Mouse (Mus musculus) adrenal gland, adult (tissue): Measurements from ENCODE around the gene Gm49396.

Experiments
- DNase-seq, 2 experiments: peaks; one replicate each; pipeline ENCODE4 v3.0.0; 2022 to 2023; ENCODE audit warnings: low spot score in 1 of 2; ENCODE audit not compliant: inconsistent age in 2 of 2

Gm49396 gene

DNA sequence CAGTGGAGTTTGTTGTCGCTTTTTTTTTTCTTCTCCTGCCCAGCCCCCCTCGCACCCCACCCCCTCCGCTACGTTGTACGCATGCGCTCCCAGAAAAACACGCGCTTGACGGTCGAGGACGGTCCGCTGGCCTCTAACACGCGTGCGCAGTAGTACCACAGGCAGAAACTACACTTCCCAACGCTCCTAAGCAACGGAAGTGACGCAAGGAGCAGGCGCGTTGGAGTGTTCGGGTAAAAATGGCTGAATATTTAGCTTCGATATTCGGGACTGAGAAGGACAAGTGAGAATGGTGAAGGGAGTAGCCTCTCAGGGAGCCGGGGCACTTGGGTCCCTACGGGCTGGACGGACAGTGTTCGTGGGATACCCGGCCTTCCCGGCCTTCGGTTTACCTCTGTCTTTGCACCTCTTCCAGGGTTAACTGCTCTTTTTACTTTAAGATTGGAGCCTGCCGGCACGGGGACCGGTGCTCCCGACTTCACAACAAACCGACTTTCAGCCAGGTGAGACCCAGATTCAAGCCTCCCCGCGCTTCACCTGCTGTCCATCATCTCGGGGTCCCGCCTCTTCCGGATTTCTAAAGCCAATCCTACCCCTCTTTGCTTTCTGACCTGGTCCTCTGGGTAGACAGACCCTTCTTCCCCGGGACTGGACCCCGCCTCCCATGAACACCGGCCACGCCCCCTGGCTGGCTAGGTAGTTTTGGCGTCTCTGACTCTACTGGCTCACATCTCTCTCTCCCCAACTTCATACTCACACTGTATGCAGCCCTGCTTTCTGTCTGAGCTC is at the start of gene Gm49396, which contains the start of the genes U2af1l4 and Psenen:
Gm49396 (plus strand) TSS at position 228 of the 789 bp plus-strand sequence.
U2af1l4 (plus strand) TSS at position 185 of the 789 bp plus-strand sequence.
Psenen (minus strand) TSS at position 511 of the 789 bp plus-strand sequence.
- peak; percentile 97 to 98 for DNase-seq

DNA sequence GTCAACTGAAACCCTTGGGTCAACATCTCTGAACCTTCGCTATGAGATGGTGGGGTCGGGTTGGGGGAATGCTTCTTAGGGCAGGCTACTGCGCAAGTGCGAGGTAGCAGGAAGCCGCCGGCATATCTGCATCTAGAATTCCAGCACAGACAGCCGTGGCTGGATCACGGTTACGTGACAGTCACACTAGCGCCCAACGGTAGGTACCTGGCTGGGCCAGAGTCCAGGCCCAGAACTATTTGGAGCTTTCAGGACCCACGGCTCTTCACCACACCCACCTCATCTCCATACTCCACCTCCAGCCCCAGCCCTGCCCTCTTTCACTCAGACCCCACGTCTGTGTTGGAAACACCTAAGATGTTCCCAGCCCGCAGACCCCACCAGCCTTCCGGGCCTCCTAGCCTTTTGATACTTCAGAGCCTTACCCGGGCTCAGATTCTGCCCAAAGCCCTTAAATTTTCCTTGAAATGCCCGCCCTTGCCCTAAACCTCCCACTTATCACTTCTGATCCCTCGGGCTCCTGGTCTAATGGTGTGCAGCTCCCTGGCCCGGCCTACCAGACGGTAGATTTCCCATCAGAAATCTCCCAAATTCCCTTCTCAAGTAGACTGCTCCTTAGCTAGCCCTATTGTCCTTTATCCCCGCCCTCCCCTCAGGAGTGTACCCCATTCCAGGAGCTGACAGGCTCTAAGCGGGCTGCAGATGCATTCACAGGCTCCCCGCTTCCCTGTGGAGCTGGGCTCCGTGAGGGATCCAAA is 48.0 kb upstream of the Gm49396 start:
- DNase-seq: no peak

DNA sequence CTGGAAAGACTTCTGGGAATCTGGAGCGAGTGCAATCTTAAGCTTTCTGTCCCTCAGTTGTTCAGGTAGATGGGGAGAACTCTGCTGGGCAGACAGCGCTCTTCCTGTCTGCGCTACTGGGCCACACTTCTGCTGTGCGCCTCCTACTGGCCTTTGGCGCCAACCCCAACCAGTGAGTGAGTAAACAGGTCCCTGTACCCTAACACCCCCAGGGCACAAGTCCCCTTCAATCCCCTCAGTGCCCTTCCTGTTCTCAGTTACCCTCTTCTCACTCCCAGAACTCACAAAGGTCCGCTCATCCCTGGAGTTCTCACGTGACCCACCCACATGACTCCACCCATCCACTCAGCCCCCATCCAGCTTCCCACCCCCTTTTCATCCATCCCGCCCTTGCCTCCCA is 44.8 kb upstream of the Gm49396 start:
- no peak for DNase-seq

DNA sequence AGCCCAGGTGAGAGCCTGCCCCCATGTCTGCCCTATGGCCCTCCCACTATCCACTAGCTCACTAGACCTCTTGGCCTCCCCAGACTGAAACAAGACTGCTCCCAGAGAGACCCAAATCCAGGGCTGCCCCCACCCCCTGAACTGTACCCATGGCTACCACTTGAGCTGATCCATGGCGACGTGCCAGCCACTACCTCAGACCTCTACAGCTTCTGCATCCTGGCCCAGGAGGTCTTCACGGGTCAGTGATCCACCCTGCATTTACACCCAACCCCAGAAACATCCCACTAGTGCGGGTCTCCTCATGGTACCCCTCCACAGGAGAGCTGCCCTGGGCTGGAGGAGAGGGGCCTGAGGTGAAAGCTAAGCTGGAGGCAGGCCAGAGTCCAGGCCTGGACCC is 42.7 kb upstream of the Gm49396 start:
- no peak for DNase-seq

DNA sequence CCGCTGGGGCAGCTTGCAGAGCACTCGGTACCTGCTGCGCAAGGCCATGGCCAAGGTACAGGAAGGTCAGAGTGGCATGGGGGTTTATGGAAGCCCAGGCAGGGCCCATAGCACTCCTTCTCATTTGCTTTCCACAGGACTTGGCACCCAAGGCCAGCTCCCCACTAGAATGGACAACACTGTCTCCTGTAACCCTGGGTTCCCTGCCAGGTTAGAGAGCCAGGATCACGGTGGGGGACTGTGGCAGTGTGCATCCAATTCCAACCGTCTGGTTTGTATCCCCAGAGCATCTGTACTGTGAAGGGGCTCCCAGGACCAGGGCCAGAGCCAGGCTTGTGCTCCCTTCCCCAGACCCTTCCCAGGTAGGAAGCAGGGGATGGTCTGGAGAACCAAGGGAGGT is 42.3 kb upstream of the Gm49396 start:
- DNase-seq: no peak

DNA sequence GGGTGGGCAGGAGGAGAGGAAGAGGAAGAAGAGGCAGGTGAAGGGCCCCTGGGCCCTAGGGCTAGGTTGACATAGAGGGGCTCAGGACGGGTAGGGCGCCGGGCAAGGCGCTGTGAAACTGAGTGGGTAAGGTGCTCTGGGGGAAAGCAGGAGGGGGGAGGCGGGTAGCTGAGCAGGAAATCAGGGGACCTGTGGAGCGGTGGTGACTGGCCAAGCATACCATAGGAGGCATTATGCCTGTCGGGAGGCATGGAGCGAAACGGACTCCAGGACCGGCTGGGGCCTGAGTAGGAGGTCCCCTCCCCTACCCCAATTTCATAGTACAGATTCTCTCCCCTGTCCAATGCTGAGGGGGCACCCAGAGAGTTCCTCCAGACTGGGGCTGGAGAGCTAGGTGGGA is 40.3 kb upstream of the Gm49396 start:
- DNase-seq: no peak

DNA sequence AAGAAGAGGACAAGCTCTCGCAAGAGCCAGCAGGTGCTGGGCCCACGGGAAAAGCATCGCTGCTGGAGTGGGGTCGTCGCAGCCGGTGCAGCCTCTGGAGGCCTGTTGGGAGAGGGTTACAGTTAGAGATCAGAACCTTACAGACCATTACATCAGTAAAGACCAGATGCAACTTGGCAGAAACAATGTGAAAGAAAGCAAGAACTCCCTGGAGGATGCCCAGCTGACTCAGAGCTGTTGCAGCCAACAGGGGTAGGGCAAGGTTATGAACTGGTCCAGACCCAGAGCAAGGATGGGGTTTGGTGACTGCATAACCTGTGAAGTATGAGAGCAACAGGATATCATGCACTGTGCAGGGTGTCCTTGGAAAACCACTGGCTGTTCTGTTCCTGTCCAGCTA is 38.7 kb upstream of the Gm49396 start:
- no peak for DNase-seq

DNA sequence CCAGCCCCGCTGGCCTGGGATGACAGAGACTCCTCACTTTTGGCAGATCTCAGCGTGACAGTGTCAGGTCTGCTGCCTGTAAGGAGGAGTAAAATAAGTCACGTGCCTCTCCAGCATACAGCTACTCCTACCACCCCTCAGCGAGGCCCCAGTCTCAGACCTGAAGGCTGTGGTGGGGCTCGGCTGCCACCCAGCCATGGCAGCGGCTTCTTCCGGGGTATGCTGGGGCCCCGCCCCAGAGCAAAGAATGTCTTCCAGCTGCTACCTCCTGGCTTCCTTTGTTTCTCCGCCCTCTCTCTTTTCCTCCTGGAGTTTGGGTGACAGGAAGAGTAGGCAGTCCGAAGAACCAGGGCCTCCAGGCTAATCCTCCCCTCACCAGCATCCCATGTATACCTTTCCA is 37.2 kb upstream of the Gm49396 start:
- DNase-seq: no peak

DNA sequence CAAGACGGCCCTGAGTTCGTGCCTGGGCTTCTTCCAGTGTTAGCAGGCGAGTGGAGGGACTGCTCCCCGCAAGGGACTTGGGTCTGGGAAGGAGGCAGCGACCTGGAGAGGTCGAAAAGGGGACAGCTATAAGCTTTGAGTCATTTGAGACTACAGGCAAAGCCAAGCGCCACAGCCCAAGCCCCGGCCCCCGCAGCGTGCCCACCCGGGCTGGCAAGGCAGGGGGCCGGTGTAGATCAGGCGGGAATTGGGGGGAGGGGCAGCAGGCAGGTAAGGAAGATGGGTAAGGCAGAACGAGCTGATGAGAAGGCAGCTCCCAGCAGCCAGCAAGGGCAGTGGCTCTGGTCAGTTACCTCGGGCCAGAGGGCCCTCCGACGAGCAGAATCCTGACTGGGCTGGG is 36.7 kb upstream of the Gm49396 start:
- no peak for DNase-seq

DNA sequence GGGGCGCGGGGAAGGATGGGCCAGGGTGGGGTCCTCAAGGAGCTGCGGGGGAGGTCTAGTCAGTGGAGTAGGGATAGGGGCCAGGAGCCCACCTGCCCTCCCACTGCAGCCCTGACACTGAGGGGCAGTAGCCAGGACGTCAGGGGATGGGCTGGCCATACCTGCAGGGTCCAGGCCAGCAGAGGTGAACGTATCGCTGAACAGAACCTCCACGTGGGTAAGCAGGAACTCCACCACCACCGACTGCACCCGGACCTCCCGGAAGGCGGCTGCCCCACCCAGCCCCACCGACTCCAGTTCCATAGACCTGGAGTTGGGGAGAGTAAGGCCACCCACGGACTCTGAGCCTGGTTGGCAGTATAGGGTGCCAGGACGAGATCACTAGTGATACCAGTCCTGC is 36.2 kb upstream of the Gm49396 start:
- no peak for DNase-seq

DNA sequence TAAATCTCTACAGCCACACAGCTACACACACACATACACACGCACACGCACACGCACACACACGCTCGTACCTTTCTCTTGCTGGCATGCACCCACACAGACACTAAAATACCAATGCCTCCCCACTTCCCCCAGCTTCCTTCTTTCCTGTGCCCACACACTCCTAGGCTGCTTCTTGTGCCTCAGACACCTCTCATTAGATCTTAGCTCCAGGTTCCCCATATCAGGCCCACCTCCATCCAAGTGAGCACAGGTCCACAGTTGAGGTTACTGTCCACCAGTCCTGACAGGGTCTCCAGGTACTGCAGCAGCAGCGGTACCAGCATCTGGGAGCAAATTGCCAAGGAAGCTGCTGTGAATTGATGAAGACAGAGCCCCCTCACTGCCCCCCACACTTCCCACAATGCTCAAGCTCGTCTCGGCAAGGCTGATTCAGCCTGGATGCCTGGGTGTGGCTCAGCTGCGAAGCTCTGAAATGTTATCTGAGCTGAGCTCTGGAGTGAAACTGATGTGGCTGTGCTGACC is 31.8 kb upstream of the Gm49396 start:
- no peak for DNase-seq

DNA sequence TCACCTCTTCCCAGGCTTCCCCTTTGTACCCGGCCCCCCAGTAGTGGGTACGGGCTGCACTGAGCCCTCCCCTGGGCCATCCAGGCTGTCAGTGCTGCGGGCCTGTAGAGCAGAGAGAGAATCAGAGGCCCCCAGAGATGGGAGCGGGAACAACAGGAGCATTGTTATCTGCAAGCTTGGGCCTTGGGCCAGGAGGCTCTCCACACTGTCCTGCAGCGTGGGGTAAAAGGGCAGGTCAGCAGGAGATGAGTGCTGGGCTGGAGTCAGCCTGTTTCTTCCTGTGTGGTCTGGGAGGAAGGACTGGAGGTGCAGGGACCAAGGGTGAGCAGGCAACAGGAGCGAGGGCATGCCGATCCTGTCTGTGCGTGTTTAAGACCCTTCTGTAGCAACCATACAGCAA is 30.2 kb upstream of the Gm49396 start:
- peak in 1 of 2 experiments; percentile 42 for DNase-seq

DNA sequence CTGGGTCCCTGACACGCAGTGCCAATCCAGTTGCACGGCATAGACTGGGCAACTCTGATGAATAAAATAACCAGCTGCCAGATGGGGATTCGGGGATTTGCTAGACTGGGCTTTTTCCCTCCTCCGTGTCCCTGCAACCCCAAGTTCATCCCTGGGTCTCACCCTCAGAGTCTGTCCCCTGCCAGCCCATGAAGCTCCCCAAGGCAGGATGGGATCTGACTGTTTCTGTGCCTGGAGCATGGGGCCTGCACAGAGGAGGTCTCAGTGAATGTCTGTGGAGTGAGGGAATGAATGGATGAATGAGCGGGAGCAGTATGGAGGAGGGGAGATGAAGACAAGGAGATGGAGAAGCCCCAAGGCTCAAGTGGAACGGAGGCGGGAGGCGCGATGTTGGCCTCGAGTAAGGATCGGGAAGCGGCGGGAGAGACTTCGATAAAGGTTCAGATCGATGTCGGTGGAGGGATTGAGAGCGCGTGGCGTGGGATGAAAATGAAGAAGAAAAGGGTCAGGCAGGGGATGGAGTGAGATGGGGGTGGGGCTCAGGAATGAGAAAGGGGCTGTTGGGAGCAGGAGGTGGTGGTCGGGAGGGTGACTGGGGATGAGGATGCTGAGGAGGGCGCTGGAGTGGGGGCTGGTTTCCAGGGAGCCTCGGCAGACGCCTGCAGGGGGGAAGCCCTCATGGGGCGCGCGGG is 29.1 kb upstream of the Gm49396 start:
- peak in 1 of 2 experiments; percentile 34 for DNase-seq

DNA sequence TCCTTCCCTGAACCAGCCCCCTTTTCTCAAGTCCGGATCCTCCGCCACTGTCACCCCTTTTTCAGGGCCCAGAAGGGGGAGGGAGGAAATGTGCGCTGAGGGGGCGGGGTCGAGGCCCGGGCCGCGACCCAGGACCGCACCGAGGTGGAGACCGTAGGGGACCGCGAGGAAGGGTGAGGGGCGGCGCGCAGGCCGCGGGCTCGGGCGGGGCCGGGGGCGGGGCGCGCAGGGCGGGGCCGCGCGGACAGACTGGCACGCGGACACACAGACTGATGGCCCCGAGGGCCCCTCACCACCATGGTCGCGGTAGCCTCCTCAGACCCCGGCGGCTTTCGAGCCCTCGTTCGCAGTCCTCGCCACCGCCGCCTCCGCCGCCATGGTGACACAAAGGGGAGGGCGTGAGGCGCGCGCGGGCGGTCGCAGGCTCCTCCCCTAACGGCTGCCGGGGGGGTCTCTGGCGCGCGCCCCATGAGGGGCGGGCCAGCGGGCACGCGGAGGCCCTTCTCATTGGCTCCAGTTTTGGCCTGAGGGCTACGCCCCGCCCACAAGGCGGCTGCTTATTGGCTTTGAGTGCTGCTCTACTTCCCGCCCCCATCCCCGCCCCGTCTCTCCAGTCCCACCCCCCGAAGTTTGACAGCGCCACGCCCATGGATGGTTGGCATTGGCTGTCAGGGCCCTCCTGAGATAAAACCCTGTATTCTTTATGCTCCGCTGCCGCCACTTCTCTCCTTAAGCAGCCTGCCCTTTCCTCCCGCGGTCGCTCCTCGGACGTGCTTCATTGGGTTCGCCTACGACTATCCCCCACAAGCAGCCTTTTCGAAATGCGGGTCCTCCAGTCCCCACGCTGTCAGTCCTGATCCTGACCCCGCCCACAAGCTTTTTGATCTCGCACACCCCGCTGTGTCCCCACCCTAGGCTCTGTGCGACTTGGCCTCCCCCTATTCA is 28.2 kb upstream of the Gm49396 start, which contains the start of gene Arhgap33:
Arhgap33 (minus strand) TSS at position 428 of the 945 bp plus-strand sequence.
- peak; percentile 97 to 98 for DNase-seq

DNA sequence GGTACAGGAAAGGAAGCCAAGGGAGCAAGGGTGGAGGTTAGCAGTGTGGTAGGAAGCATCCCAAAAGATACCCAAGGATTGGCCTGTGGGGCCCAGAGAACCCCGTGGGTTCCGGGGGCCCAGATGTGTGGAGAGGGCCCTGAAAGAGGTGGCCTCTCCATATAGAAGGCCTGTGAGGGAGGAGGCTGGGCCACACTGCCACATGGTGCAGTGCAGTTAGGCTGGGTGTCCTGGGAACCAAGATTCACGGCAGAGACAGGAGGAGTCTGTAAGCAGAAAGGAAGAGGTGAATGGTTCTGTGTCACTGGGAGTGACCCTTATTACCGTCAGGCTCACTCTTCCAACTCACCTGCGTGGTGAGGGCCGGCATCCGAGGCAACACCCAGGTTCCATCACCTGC is 22.6 kb upstream of the Gm49396 start:
- no peak for DNase-seq

DNA sequence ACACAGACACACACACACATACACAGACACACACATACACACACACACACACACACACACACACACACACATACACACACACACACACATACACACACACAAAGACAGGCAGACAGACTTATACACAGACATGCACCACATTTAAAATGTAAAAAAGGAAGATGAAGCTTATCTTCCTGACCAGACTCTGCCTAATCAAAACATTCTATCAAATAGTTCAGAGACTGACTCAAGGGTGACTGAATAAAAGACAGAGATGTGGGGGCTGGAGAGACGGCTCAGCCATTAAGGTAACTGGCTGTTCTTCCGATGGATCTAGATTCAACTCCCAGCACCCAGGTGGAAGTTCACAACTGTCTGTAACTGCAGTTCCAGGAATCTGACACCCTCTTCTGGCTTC is 18.8 kb upstream of the Gm49396 start:
- DNase-seq: no peak

DNA sequence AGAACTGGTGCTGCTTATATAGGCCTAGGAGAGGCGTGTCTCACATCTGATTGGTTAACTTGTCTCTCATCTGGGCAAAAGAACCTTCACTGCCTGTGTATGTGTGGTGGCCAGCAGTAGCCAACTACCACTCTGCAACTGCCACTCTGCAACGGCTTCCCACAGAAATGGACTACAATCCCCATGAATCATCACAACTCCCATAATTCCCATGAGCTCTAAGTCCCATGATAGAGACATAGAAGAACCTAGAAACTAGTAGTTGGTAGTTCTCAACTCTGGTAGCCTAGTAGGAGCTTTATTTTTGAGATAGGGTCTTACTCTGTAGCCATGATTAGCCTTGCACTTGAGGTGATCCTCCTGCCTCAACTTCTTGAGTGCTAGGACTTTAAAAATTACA is 13.3 kb upstream of the Gm49396 start:
- DNase-seq: no peak

DNA sequence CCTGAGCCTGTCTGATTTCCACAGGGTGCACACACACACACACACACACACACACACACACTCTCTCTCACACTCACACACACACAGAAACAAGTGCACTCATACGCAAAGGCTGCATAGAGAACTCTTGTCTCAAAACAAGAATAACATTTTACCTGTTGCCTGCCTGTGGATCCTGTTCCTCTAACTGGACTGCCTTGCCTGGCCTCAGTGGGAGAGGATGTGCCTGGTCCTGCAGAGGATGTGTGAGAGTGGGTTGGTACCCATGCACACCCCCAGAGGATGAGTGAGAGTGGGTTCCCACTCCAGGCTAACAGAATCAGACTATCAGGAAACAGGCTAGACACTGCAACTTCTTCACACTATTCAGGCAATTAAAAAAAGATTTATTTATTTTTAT is 12.5 kb upstream of the Gm49396 start:
- DNase-seq: peak in 1 of 2 experiments; percentile 38

DNA sequence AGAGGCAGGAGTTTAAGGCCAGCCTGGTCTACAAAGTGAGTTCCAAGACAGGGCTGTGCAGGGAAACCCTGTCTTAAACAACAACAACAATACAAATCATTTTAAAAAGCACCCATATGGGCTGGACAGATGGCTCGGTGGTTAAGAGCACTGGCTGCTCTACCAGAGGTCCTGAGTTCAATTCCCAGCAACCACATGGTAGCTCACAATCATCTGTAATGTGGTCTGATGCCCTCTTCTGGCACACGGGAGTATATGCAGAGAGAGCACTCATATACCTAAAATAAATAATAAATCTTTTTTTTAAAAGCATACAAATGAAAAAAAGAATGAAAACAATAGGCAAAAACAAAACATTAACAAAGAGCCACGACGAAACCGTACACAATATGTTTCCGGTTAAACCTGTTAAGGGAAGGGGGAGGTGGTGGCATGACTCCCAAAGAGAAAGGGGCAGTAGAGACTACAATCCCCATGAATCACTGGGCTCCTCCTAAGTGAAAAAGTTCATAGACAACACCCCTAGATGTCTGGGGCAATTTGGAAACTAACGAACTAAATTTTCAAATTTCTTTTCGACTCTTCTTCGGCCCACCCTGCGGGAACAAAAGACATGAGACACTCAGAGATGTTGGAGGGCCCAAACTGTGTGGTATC is 11.6 kb upstream of the Gm49396 start:
- no peak for DNase-seq
